Mouse (Mus musculus) embryonic facial prominence, embryonic 11.5 days (tissue): Measurements from ENCODE around the gene Enpp7. TPM values are rescaled to one million over a fixed set of nuclear protein-coding genes. Genes with fewer than 3 reads are reported as not detected.

Experiments used
- ATAC-seq: fragments of 200-750 bp; cut with Nextera tagmentation; replicated peaks from 2 replicates; pipeline ENCODE4 v1.8.0; 2017; ENCODE audit warnings: low read depth; ENCODE audit not compliant: insufficient number of reproducible peaks, low FRiP score, low TSS enrichment
- DNase-seq: peaks from one replicate; pipeline ENCODE4 v3.0.0-alpha.2; 2015; ENCODE audit warnings: low spot score
- H3K27ac ChIP-seq: fragments of 300-500 bp; sonication (generic); replicated peaks from 2 replicates; pipeline ENCODE4 v1.5.1; 2014; ENCODE audit warnings: mild to moderate bottlenecking, low read depth, low read length, control low read depth
- H3K27me3 ChIP-seq: fragments of 300-500 bp; sonication (generic); 2 replicates; pipeline ENCODE4 v1.6.1; 2014; ENCODE audit warnings: mild to moderate bottlenecking, low read length, moderate library complexity, mixed read lengths; ENCODE audit not compliant: control insufficient read depth, insufficient read depth
- H3K36me3 ChIP-seq: fragments of 300-500 bp; sonication (generic); replicated peaks from 2 replicates; pipeline ENCODE4 v1.6.1; 2014; ENCODE audit warnings: low read depth, mild to moderate bottlenecking, low read length, moderate library complexity, mixed read lengths; ENCODE audit not compliant: control insufficient read depth, insufficient read depth
- H3K4me1 ChIP-seq: fragments of 300-500 bp; sonication (generic); 2 replicates; pipeline ENCODE4 v1.6.1; 2014; ENCODE audit warnings: low read length, mixed read lengths; ENCODE audit not compliant: control insufficient read depth, insufficient read depth
- H3K4me2 ChIP-seq: fragments of 300-500 bp; sonication (generic); 2 replicates; pipeline ENCODE4 v1.6.1; 2014; ENCODE audit warnings: low read depth, mild to moderate bottlenecking, control low read depth, low read length, moderate library complexity
- H3K4me3 ChIP-seq: fragments of 300-500 bp; sonication (generic); 2 replicates; pipeline ENCODE4 v1.5.1; 2014; ENCODE audit warnings: low read depth, low read length, control low read depth
- H3K9ac ChIP-seq: fragments of 300-500 bp; sonication (generic); replicated peaks from 2 replicates; pipeline ENCODE4 v1.6.1; 2014; ENCODE audit warnings: mild to moderate bottlenecking, control low read depth, low read length
- H3K9me3 ChIP-seq: fragments of 300-500 bp; sonication (generic); replicated peaks from 2 replicates; pipeline ENCODE4 v1.6.1; 2016; ENCODE audit warnings: mild to moderate bottlenecking, low read length, inconsistent platforms, mixed read lengths; ENCODE audit not compliant: control insufficient read depth
- WGBS: fragments of 180-500 bp; shearing (Covaris S2); extraction: QIAGEN DNeasy Blood & Tissue Kit; methylation state at CpG from one replicate; pipeline ENCODE4 v1.1.7; 2014; 5-methylcytosine and 5-hydroxymethylcytosine counted together
- polyA plus RNA-seq: library from polyadenylated mRNA; unstranded; fragments of >200 nt; fragmentation: Nextera tagmentation; extraction: Ambion mirVana; gene quantifications from 2 replicates; pipeline ENCODE4 v1.2.1, GENCODE M21; 2014

Gene Enpp7
- polyA plus RNA-seq, 1 experiment from 2014 or later: not detected

- Histone ChIP-seq H3K4me3 (no peak overlapping the region), H3K27me3 (peaks cover 32% of the 10 kb centered on the region), H3K4me1 (peaks cover 11% of the 10 kb centered on the region), H3K36me3 (no peaks in the 10 kb centered on the region; the same call in 1 of the 2 replicates), H3K27ac (no peak overlapping the region), H3K4me2 (0 out of 2 replicates have a peak overlapping the region, but pooled peaks have one; percentile 10), H3K9me3 (no peaks in the 10 kb centered on the region), H3K9ac (no peak overlapping the region)
- WGBS: 24% methylated on average over 22 of the region's 22 CpGs
- DNase-seq (no peak), ATAC-seq (no peak)
Measured at GRCm38 (mm10) chr11:119038744-119039484, 50.9 kb downstream of the Enpp7 start.

- no peaks in the 10 kb centered on the region; the same call in 1 of the 2 replicates for H3K36me3 ChIP-seq
- ATAC-seq (no peak), DNase-seq (no peak)
- H3K9ac ChIP-seq: peak overlapping the region; percentile 80
- H3K4me2 ChIP-seq: peak overlapping the region; percentile 48
- peaks cover 12% of the 10 kb centered on the region for H3K4me1 ChIP-seq
- no peaks in the 10 kb centered on the region for H3K9me3 ChIP-seq
- WGBS: 4% methylated on average over 21 of the region's 21 CpGs
- no peak overlapping the region for H3K27ac ChIP-seq
- peak overlapping the region; percentile 60 for H3K4me3 ChIP-seq
- peaks cover 33% of the 10 kb centered on the region for H3K27me3 ChIP-seq
Measured at GRCm38 (mm10) chr11:119039732-119040512, 51.9 kb downstream of the Enpp7 start.

DNA sequence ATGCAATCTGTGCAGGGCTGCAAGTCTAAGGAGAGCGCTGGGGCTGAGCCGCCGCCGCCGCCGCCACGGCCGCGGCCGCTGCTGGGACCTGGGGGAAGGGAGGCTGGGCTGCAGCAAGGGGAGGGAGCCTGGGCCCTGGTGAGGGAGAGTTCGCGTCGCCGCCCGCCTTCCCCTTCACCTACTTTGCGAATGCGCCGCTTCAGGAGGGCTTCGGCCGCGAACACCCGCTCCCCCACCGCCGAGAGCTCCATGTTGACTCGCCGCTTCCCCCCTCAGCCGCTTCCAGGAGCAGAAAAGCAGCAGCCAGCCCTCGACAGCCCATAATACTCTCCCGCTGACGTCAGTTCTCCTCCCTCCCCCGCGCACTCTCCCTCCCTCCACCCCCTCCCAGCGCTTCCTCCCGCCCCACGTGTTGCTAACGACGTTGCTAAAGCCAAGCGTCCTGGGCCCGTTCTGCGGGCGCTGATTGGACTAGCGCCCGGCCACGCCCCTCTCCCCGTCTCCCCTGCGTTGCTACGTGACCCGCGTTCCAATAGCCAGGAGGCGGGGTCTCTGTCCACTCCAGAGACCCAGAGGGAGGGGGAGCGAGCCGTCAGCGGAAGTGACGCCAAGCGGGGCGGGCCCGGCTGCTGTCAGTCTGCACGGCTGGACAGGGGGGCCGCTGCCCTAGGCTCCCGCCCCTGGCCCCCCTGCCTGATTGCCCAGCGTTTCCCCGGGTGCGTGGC, 52.8 kb downstream of the Enpp7 start, which contains the start of gene Cbx8:
Gene Cbx8, minus strand, starts transcription at position 370 of the 725 bp plus-strand sequence.
- H3K36me3 ChIP-seq: no peaks in the 10 kb centered on the region; the same call in 1 of the 2 replicates
- DNase-seq (peak; percentile 100), ATAC-seq (peak; percentile 85)
- peaks cover 12% of the 10 kb centered on the region for H3K4me1 ChIP-seq
- H3K4me2 ChIP-seq: peak within 1 kb of the TSS; percentile 88
- H3K9me3 ChIP-seq: no peaks in the 10 kb centered on the region
- peak within 1 kb of the TSS; percentile 53; the same call in 1 of the 2 replicates for H3K27ac ChIP-seq
- H3K27me3 ChIP-seq: peaks cover 30% of the 10 kb centered on the region
- peak within 1 kb of the TSS; percentile 60 for H3K4me3 ChIP-seq
- peak within 1 kb of the TSS; percentile 80 for H3K9ac ChIP-seq
- under 1% methylated on average over 54 of the region's 63 CpGs for WGBS

- Histone ChIP-seq H3K4me1 (peaks cover 12% of the 10 kb centered on the region), H3K9me3 (no peaks in the 10 kb centered on the region), H3K9ac (peak overlapping the region; percentile 60), H3K27me3 (peaks cover 31% of the 10 kb centered on the region), H3K27ac (0 out of 2 replicates have a peak overlapping the region, but pooled peaks have one; percentile 53), H3K4me2 (peak overlapping the region; percentile 88), H3K4me3 (peak overlapping the region; percentile 56), H3K36me3 (no peaks in the 10 kb centered on the region; the same call in 1 of the 2 replicates)
- WGBS: 0% methylated on average over 31 of the region's 31 CpGs
- peak; percentile 66 for DNase-seq
- ATAC-seq: no peak; the same call in 1 of the 2 replicates
Measured at GRCm38 (mm10) chr11:119041325-119041716, 53.3 kb downstream of the Enpp7 start.

GRCm38 (mm10) chr11:119041750-119042465, 53.9 kb downstream of the Enpp7 start:
- peak overlapping the region; percentile 56 for H3K4me3 ChIP-seq
- H3K4me1 ChIP-seq: peaks cover 12% of the 10 kb centered on the region
- H3K36me3 ChIP-seq: no peaks in the 10 kb centered on the region; the same call in 1 of the 2 replicates
- H3K4me2 ChIP-seq: peak overlapping the region; percentile 88
- H3K9ac ChIP-seq: peak overlapping the region; percentile 60
- H3K27ac ChIP-seq: no peak overlapping the region
- ATAC-seq (peak; percentile 25; the same call in 1 of the 2 replicates), DNase-seq (peak; percentile 43)
- H3K27me3 ChIP-seq: peaks cover 37% of the 10 kb centered on the region
- H3K9me3 ChIP-seq: no peaks in the 10 kb centered on the region
- under 1% methylated on average over 30 of the region's 31 CpGs for WGBS

Other genes starting within 250 kb of the Enpp7 start
- gene Rbfox3, start 76.6 kb upstream of the Enpp7 start, polyA plus RNA-seq: 2.5 and 2.7 TPM in 2 replicates
- gene Cbx2, start 34.8 kb downstream of the Enpp7 start, polyA plus RNA-seq: 87.1 and 91.8 TPM in 2 replicates
- 10.3 and 12.2 TPM in 2 replicates for gene Cbx8, start 52.8 kb downstream of the Enpp7 start, polyA plus RNA-seq
- gene Cbx4, start 98.0 kb downstream of the Enpp7 start, polyA plus RNA-seq: 4.4 and 4.8 TPM in 2 replicates
- gene Tbc1d16, start 240.3 kb downstream of the Enpp7 start, polyA plus RNA-seq: 9.5 and 11.9 TPM in 2 replicates
- 12.1 and 13.4 TPM in 2 replicates for gene Ccdc40, start 240.4 kb downstream of the Enpp7 start, polyA plus RNA-seq